Mouse (Mus musculus) forebrain, embryonic 15.5 days (tissue): ENCODE results near the gene Fjx1. TPM values are rescaled to one million over a fixed set of nuclear protein-coding genes. Genes with fewer than 3 reads are reported as not detected.

Experiments used
- ATAC-seq: fragments of 200-750 bp; cut with Nextera tagmentation; replicated peaks from 2 replicates; pipeline ENCODE4 v1.8.0; 2017; ENCODE audit warnings: mild to moderate bottlenecking, moderate TSS enrichment, moderate library complexity
- H3K27ac ChIP-seq: fragments of 300-500 bp; sonication (generic); replicated peaks from 2 replicates; pipeline ENCODE4 v1.5.1; 2015; ENCODE audit warnings: mild to moderate bottlenecking, inconsistent platforms
- H3K27me3 ChIP-seq: fragments of 300-500 bp; sonication (generic); 2 replicates; pipeline ENCODE4 v1.6.1; 2015; ENCODE audit warnings: inconsistent platforms
- H3K36me3 ChIP-seq: fragments of 300-500 bp; sonication (generic); 2 replicates; pipeline ENCODE4 v1.6.1; 2015; ENCODE audit warnings: mild to moderate bottlenecking, inconsistent platforms
- H3K4me1 ChIP-seq: fragments of 300-500 bp; sonication (generic); 2 replicates; pipeline ENCODE4 v1.6.1; 2015; ENCODE audit warnings: inconsistent platforms
- H3K4me2 ChIP-seq: fragments of 300-500 bp; sonication (generic); replicated peaks from 2 replicates; pipeline ENCODE4 v1.6.1; 2015; ENCODE audit warnings: mild to moderate bottlenecking, inconsistent platforms
- H3K4me3 ChIP-seq: fragments of 300-500 bp; sonication (generic); 2 replicates; pipeline ENCODE4 v1.5.1; 2015; ENCODE audit warnings: mild to moderate bottlenecking, inconsistent platforms
- H3K9ac ChIP-seq: fragments of 300-500 bp; sonication (generic); replicated peaks from 2 replicates; pipeline ENCODE4 v1.6.1; 2015; ENCODE audit warnings: mild to moderate bottlenecking, inconsistent platforms
- H3K9me3 ChIP-seq: fragments of 300-500 bp; sonication (generic); 2 replicates; pipeline ENCODE4 v1.6.1; 2016; ENCODE audit warnings: inconsistent platforms
- WGBS: fragments of 180-500 bp; shearing (Covaris S2); methylation state at CpG from one replicate; pipeline ENCODE4 v1.1.7; 2015; ENCODE audit warnings: mixed read lengths; 5-methylcytosine and 5-hydroxymethylcytosine counted together
- polyA plus RNA-seq: library from polyadenylated mRNA; unstranded; fragments of >200 nt; fragmentation: Nextera tagmentation; extraction: Ambion mirVana; gene quantifications from 2 replicates; pipeline ENCODE4 v1.2.1, GENCODE M21; 2015

Gene Fjx1
- polyA plus RNA-seq, 1 experiment from 2014 or later, result 36.6 TPM

DNA sequence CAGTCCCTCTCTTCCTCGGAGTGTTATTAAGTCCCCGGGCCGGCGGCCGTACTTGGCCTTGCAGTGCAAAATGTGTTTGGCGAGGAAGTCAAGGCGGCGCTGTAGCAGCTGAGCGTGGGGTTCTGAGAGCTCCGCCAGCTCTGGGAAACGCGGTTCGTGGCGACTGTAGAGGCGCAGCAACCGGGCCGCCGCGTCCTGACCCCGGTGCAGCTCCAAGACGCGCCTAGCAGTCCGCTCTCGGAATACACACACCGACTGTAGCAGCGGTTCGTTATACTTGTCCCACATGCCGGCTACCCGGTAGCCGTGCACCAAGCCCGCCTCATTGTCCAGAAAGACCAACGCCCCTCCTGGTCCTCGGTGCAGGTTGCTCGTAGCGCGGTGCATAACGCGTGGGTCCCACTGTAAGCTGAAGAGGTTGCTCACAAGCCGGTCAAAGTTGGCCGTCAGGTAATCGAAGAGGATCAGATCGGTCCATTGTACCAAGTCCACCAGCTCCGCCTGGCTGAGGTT is 2.0 kb downstream of the Fjx1 start:
- Histone ChIP-seq H3K9ac (peak overlapping the region; percentile 90), H3K4me2 (peak overlapping the region; percentile 62), H3K4me3 (peak overlapping the region; percentile 88), H3K9me3 (no peaks in the 10 kb centered on the region), H3K27ac (peak overlapping the region; percentile 95), H3K4me1 (peaks cover 26% of the 10 kb centered on the region), H3K36me3 (peaks cover 5% of the 10 kb centered on the region; the same call in 1 of the 2 replicates), H3K27me3 (no peaks in the 10 kb centered on the region)
- peak; percentile 26 for ATAC-seq
- under 1% methylated on average over 43 of the region's 43 CpGs for WGBS

DNA sequence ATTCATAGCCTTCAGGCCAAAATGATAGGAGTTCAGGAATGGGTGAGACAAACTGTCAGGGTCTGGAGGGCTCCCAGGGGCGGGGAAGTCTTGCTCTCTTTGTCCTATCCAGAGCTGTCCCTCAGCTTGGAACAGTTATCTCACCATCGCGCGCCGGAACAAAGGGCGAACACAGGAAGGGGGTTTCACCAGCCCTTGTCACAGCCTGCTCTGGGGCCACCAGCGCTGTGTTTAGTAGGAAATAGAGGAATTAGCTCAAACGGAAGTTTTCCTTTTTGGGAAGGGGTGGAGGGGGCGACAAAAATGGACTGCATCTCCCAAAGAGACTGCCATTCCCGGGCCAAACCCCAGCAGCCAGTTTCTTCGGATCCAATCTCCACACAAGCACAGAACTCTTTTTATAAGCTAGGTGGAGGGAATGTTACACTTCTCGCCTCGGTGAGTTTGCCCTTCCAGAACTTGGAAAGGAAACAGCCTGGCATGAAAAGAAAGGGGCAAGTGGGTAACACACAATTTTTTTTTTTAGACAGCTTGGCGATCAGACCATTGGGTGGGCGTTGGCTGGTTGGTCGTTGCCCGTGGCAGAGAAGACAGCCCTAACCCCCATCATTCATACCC is 2.6 kb downstream of the Fjx1 start:
- WGBS, result 1% methylated on average over 17 of the region's 17 CpGs
- Histone ChIP-seq H3K27me3 (no peaks in the 10 kb centered on the region), H3K27ac (peak overlapping the region; percentile 95), H3K4me2 (peak overlapping the region; percentile 62), H3K4me1 (peaks cover 26% of the 10 kb centered on the region), H3K36me3 (peaks cover 5% of the 10 kb centered on the region; the same call in 1 of the 2 replicates), H3K4me3 (peak overlapping the region; percentile 88), H3K9me3 (no peaks in the 10 kb centered on the region), H3K9ac (peak overlapping the region; percentile 90)
- ATAC-seq, result 0 out of 2 replicates have a peak, but pooled peaks have one; percentile 26

DNA sequence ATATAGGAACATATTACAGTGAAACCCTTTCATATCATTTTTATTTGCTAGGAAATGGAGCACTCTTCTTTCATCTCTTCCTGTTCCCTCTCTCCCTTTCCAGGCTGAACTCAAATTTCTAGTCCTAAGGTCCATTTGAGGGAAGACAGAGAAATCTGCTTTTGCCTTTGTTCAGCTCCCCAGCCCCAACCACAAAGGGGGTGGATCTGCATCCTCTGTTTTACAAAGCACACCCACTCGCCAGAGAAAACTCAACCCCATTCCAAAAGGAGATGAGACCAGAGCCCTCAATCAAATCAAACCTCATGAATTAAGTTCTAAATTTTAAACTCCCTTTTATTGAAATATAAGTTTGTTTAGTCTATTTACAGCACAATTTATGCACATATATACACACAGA is 3.2 kb downstream of the Fjx1 start:
- H3K27ac ChIP-seq, result peak overlapping the region; percentile 34; the same call in 1 of the 2 replicates
- H3K9me3 ChIP-seq, result no peaks in the 10 kb centered on the region
- no peak for ATAC-seq
- WGBS, result 9% methylated on average over 1 of the region's 1 CpGs
- H3K9ac ChIP-seq, result peak overlapping the region; percentile 31; the same call in 1 of the 2 replicates
- peaks cover 26% of the 10 kb centered on the region for H3K4me1 ChIP-seq
- peak overlapping the region; percentile 88 for H3K4me3 ChIP-seq
- H3K27me3 ChIP-seq, result no peaks in the 10 kb centered on the region
- H3K4me2 ChIP-seq, result peak overlapping the region; percentile 62
- H3K36me3 ChIP-seq, result peaks cover 5% of the 10 kb centered on the region; the same call in 1 of the 2 replicates

DNA sequence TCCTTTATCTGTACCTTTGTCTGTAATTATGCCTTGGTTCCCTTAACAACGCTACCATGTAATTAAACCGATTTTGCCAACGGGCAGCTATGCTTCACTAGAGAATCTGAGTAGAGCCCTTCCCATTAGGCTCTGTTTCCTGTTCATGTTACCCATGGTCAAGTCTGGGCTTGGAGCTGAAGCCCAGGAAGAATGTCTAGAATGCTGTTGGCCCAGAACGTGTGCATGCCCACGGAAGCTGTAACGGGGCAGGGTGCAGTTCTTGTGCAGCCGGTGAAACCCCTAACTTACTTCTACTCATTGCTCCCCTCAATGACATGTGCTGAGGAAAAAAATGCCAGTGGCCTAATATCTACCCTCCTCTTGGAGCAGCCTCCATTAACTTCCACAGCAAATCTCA is 4.5 kb downstream of the Fjx1 start:
- H3K27ac ChIP-seq, result no peak overlapping the region
- ATAC-seq, result no peak
- peak overlapping the region; percentile 62 for H3K4me2 ChIP-seq
- no peak overlapping the region for H3K4me3 ChIP-seq
- no peaks in the 10 kb centered on the region for H3K9me3 ChIP-seq
- 62% methylated on average over 7 of the region's 7 CpGs for WGBS
- H3K36me3 ChIP-seq, result peaks cover 5% of the 10 kb centered on the region; the same call in 1 of the 2 replicates
- H3K9ac ChIP-seq, result no peak overlapping the region
- peaks cover 24% of the 10 kb centered on the region for H3K4me1 ChIP-seq
- no peaks in the 10 kb centered on the region for H3K27me3 ChIP-seq

DNA sequence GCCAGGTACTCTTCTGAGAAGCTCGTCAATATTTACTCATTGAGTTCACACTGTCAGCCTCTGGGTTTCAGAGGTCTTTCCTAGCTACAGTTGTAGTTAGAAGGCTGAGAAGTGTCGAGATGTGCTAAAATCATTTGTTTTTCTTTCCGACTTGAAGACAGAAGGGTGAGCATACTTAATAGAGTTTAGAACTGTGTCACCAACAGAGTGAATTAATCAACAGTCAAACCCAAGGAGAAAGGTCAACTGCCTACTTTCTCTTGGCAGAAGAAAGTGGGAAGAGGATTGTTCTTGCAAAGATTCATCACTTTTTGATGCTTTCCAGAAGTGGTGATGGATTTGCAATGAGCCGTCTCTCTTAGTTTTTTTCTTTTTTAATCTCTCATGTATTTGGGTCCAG is 5.4 kb downstream of the Fjx1 start:
- Histone ChIP-seq H3K27me3 (no peaks in the 10 kb centered on the region), H3K4me2 (no peak overlapping the region), H3K9ac (no peak overlapping the region), H3K4me3 (no peak overlapping the region), H3K9me3 (no peaks in the 10 kb centered on the region), H3K27ac (no peak overlapping the region), H3K36me3 (peaks cover 5% of the 10 kb centered on the region; the same call in 1 of the 2 replicates), H3K4me1 (peaks cover 19% of the 10 kb centered on the region)
- 88% methylated on average over 4 of the region's 4 CpGs for WGBS
- ATAC-seq, result no peak

DNA sequence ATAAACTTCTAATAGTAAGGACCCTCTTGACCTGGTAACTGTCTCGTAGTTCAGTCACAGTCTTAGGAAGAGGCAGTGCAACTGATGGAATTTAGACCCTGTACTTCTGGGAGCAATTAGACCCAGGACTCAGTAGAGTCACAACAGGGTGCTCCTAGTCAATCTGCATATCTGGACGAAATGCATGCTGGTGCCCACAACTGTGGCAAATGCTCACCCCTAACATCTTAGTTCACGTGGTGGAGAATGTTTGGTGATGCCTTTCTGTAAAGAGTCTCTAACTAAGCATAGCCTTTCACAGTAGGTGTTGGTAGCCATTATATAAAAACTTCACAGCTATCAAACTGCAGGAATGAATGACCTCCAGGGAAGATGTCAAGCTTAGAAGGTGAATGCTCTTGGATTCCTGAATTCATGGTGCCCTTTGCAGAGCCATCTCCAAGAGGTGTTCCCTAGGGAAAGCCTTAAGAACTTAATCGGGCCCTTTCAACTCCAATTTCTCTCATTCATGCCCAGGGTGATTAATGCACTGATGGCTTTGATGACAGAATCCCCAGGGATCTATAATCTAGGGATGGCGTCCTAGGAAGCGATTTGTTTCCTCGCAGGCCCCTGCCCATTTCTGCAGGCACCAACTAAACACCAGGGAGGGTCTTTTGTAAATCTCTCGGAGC is 14.8 kb downstream of the Fjx1 start:
- no peak overlapping the region for H3K27ac ChIP-seq
- H3K36me3 ChIP-seq, result no peaks in the 10 kb centered on the region
- ATAC-seq, result no peak
- 21% methylated on average over 8 of the region's 8 CpGs for WGBS
- no peak overlapping the region for H3K9ac ChIP-seq
- H3K9me3 ChIP-seq, result no peaks in the 10 kb centered on the region
- no peaks in the 10 kb centered on the region for H3K27me3 ChIP-seq
- H3K4me1 ChIP-seq, result no peaks in the 10 kb centered on the region
- no peak overlapping the region for H3K4me2 ChIP-seq
- H3K4me3 ChIP-seq, result no peak overlapping the region

DNA sequence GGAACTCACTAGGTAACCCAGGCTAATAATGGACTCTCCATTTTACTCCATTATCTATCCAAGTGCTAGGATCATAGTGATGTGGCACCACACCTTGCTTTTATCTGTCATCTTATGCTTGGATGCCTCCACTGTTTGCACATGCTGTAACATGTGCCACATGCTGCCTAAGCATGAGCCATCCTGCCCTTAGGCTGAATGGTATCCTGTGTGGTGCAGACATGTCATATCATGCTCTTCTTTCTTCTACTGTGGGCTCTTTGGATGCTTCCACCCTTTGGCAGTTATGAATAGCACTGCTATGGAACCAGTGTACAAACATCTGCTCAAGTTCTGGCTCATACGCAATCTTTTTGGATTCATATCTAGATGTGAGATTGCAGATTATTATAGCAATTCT is 18.4 kb downstream of the Fjx1 start:
- no peak for ATAC-seq
- no peak overlapping the region for H3K4me2 ChIP-seq
- H3K36me3 ChIP-seq, result no peaks in the 10 kb centered on the region
- 95% methylated on average over 1 of the region's 1 CpGs for WGBS
- H3K4me1 ChIP-seq, result peaks cover 8% of the 10 kb centered on the region; the same call in 1 of the 2 replicates
- H3K9ac ChIP-seq, result no peak overlapping the region
- no peaks in the 10 kb centered on the region for H3K9me3 ChIP-seq
- no peak overlapping the region for H3K4me3 ChIP-seq
- H3K27ac ChIP-seq, result no peak overlapping the region
- H3K27me3 ChIP-seq, result no peaks in the 10 kb centered on the region

DNA sequence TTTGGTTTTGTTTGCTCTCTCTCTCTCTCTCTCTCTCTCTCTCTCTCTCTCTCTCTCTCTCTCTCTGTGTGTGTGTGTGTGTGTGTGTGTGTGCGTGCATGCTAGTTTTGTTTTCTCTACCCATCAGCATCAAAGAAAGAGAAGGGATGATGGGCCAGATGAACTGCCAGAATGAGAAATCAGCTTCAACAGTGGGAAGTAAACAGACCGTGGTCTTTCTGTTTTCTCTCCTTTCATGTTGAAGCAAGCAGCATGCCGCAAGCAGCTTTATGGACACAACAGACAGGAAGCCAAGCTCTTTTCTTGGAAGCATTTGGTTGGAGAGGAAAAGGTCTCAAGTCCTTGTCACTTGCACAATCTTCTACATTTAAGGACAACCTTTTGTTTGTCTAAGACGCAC is 21.2 kb downstream of the Fjx1 start:
- no peak overlapping the region for H3K27ac ChIP-seq
- H3K27me3 ChIP-seq, result no peaks in the 10 kb centered on the region
- no peaks in the 10 kb centered on the region for H3K9me3 ChIP-seq
- no peak for ATAC-seq
- H3K4me3 ChIP-seq, result no peak overlapping the region
- H3K9ac ChIP-seq, result no peak overlapping the region
- WGBS, result 39% methylated on average over 4 of the region's 4 CpGs
- H3K4me1 ChIP-seq, result peaks cover 8% of the 10 kb centered on the region; the same call in 1 of the 2 replicates
- no peaks in the 10 kb centered on the region for H3K36me3 ChIP-seq
- H3K4me2 ChIP-seq, result no peak overlapping the region

DNA sequence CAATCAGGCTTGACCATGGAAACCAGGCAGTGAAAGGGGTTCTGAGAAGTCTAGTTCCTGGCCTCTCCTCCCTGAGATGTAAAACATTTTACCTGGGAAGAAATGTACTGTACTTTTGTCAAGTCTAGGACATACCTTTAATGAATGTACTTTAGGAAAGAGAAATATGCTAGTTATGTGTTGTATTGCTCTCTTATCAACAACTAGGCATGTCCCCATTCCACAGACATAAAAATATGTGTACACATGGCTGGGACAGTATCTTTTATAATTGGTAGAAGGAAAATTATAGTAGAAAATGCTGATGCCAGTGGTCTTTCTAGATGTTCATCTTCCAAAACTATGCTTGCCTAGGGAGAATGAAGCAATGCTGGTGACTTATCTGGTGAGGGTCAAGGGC is 24.3 kb downstream of the Fjx1 start:
- Histone ChIP-seq H3K9me3 (no peaks in the 10 kb centered on the region), H3K27me3 (no peaks in the 10 kb centered on the region), H3K27ac (no peak overlapping the region), H3K4me1 (peaks cover 8% of the 10 kb centered on the region; the same call in 1 of the 2 replicates), H3K36me3 (no peaks in the 10 kb centered on the region), H3K4me3 (no peak overlapping the region), H3K4me2 (no peak overlapping the region), H3K9ac (no peak overlapping the region)
- ATAC-seq, result no peak

DNA sequence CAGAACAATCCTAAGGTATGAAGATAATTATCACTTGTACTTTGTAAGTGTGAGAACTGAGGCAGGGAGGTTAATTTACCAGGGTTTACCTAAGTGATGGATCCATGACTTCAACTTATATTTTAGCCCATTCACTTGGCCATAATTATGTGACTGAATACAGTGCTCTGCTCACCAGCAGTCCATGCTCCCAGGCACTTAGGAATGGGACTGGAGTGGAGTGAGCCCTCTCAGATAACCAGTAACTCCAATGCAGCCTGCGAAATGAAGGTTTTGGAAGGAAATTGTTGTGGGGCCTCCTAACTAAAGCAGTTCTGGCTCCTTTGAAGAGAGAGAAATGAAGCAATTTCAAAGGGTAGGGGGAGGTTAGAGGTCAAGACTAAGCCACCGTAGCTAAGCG is 25.9 kb downstream of the Fjx1 start:
- H3K27me3 ChIP-seq, result no peaks in the 10 kb centered on the region
- WGBS, result 70% methylated on average over 3 of the region's 3 CpGs
- no peaks in the 10 kb centered on the region for H3K36me3 ChIP-seq
- no peak overlapping the region for H3K4me3 ChIP-seq
- peaks cover 4% of the 10 kb centered on the region; the same call in 1 of the 2 replicates for H3K4me1 ChIP-seq
- H3K9me3 ChIP-seq, result no peaks in the 10 kb centered on the region
- H3K9ac ChIP-seq, result no peak overlapping the region
- H3K27ac ChIP-seq, result no peak overlapping the region
- ATAC-seq, result no peak
- no peak overlapping the region for H3K4me2 ChIP-seq

DNA sequence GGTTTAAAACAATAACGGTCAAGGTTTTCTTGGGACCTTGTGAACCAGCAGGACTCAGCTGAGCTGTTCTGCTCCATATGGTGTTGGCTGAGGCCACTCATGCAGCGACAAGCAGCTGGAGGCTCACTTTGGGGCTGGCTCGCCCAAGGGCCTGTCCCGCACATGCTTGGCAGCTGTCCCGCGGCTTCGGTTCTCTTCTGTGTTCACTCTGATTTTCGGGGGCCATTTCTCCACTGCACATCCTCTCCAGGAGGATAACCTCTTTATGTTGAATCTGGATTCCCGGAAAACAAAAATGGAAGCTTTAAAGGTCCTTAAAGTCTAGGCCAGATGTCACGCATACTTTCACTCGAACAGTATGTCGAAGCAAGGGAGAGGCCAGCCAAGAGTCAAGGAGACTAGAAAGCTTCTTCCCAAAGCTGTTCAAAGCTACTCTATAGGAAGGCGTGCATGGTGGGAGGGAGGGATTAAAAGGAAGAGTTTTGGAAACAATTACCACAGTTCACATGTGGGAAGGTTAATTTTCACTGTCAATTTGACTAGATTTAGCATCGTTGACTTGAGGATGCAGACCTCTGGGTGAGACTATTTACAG is 36.1 kb downstream of the Fjx1 start:
- ATAC-seq, result no peak

DNA sequence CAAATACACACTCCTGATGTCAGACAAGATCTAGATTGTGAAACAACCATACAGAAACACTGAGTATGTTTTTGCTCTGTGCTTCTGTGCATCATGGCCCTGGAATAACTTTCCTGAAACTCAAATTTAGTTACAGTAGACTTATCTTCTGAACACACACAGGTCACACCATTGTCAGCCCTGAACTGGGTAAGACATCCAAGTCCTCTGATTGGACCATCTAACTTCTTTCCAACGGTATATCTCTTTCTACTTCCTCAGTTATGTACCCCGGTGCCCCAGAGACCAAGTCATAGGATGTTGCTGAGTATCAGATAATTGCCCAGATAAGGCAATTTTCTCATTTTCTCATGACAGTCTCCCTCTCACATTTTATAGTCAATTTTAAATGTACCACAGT is 39.6 kb downstream of the Fjx1 start:
- H3K4me3 ChIP-seq, result no peak overlapping the region
- H3K9ac ChIP-seq, result no peak overlapping the region
- H3K36me3 ChIP-seq, result no peaks in the 10 kb centered on the region
- peaks cover 6% of the 10 kb centered on the region for H3K4me1 ChIP-seq
- 91% methylated on average over 2 of the region's 2 CpGs for WGBS
- no peak overlapping the region for H3K4me2 ChIP-seq
- H3K9me3 ChIP-seq, result no peaks in the 10 kb centered on the region
- no peak for ATAC-seq
- no peak overlapping the region for H3K27ac ChIP-seq
- H3K27me3 ChIP-seq, result no peaks in the 10 kb centered on the region

More for the DNA sequence above, 36.1 kb downstream of the Fjx1 start:
- no peak overlapping the region for H3K4me2 ChIP-seq
- no peak overlapping the region for H3K4me3 ChIP-seq
- no peak overlapping the region for H3K9ac ChIP-seq
- H3K36me3 ChIP-seq, result no peaks in the 10 kb centered on the region
- no peak overlapping the region for H3K27ac ChIP-seq
- H3K9me3 ChIP-seq, result no peaks in the 10 kb centered on the region
- 88% methylated on average over 14 of the region's 14 CpGs for WGBS
- H3K27me3 ChIP-seq, result no peaks in the 10 kb centered on the region
- H3K4me1 ChIP-seq, result no peaks in the 10 kb centered on the region
